Mouse (Mus musculus): ENCODE measurements around the gene Ucma. TPM values are rescaled to one million over a fixed set of nuclear protein-coding genes. Genes with fewer than 3 reads are reported as not detected.

Gene Ucma
- total and polyA plus RNA-seq, 3 experiments, result not detected

- TF ChIP-seq KAT2A (conservative IDR thresholded peaks at IDR 0.05; ENCODE audit: low read depth, low read length) (no peak), CHD1 (IDR thresholded peaks at IDR 0.05; ENCODE audit: low read depth, low read length) (no peak), USF2 (IDR thresholded peaks at IDR 0.05; ENCODE audit: borderline replicate concordance in 1 of 2, insufficient read depth in 1 of 2, low read depth in 1 of 2, low read length in 2 of 2) (no peak), ZKSCAN1 (IDR thresholded peaks at IDR 0.05; ENCODE audit: low read depth, low read length) (no peak), ELF1 (IDR thresholded peaks at IDR 0.05; ENCODE audit: low read depth, low read length) (no peak), MAX (IDR thresholded peaks at IDR 0.05; ENCODE audit: low read length) (no peak), NRF1 (IDR thresholded peaks at IDR 0.05; ENCODE audit: insufficient read depth, low read depth, low read length, poor library complexity, severe bottlenecking) (no peak), SMC3 (IDR thresholded peaks at IDR 0.05; ENCODE audit: low read depth, low read length) (no peak), TAL1 (IDR thresholded peaks at IDR 0.05; ENCODE audit: low read length) (no peak), POLR2A (IDR thresholded peaks at IDR 0.05; ENCODE audit: control insufficient read depth in 1 of 2, insufficient read depth in 1 of 2, low read depth in 1 of 2, low read length in 2 of 2, poor library complexity in 1 of 2) (no peak), USF1 (IDR thresholded peaks at IDR 0.05; ENCODE audit: low read depth, low read length) (no peak), E2F4 (IDR thresholded peaks at IDR 0.05; ENCODE audit: borderline replicate concordance, low read depth, low read length) (no peak), MEF2A (IDR thresholded peaks at IDR 0.05; ENCODE audit: extremely low read depth, insufficient replicate concordance, low read depth, low read length, poor library complexity, severe bottlenecking) (no peak), EP300 (IDR thresholded peaks at IDR 0.05; ENCODE audit: low read depth in 1 of 2, low read length in 2 of 2) (no peak), GABPA (IDR thresholded peaks at IDR 0.05; ENCODE audit: low read depth, low read length) (no peak)
- no peak overlapping the region for H3K27ac ChIP-seq (ENCODE audit: control insufficient read depth, low read depth, low read length)
- H3K79me2 ChIP-seq (ENCODE audit: control insufficient read depth, insufficient read depth, low read length, poor library complexity), result no peaks in the 10 kb centered on the region
- no peak for DNase-seq (ENCODE audit: low read depth, low spot score)
- H3K27me3 ChIP-seq (ENCODE audit: control insufficient read depth in 1 of 2, insufficient read depth in 2 of 2, low read length in 2 of 2), result peaks cover 0 to 2% of the 10 kb centered on the region in 2 experiments; a peak in 3 of 4 replicates
- no peak overlapping the region for H3K9ac ChIP-seq (ENCODE audit: control insufficient read depth, low read depth, low read length, poor library complexity, severe bottlenecking)
- H3K4me3 ChIP-seq (ENCODE audit: control insufficient read depth in 1 of 2, insufficient read depth in 1 of 2, low read depth in 2 of 2, low read length in 2 of 2), result no peak overlapping the region
- no peaks in the 10 kb centered on the region; a peak in 1 of 4 replicates for H3K36me3 ChIP-seq (ENCODE audit: control insufficient read depth in 1 of 2, insufficient read depth in 2 of 2, low read length in 2 of 2)
- H3K4me1 ChIP-seq (ENCODE audit: control insufficient read depth in 1 of 2, insufficient read depth in 2 of 2, low read length in 2 of 2), result no peaks in the 10 kb centered on the region
- H3K9me3 ChIP-seq (replicated peaks; ENCODE audit: insufficient read depth, low read length), result no peaks in the 10 kb centered on the region
Observed at GRCm38 (mm10) chr2:4985000-4985399, 9.1 kb downstream of the Ucma start.

- H3K79me2 ChIP-seq (ENCODE audit: control insufficient read depth, insufficient read depth, low read length, poor library complexity), result no peaks in the 10 kb centered on the region
- TF ChIP-seq NRF1 (IDR thresholded peaks at IDR 0.05; ENCODE audit: insufficient read depth, low read depth, low read length, poor library complexity, severe bottlenecking) (no peak), SIN3A (IDR thresholded peaks at IDR 0.05; ENCODE audit: low read length) (no peak), USF1 (IDR thresholded peaks at IDR 0.05; ENCODE audit: low read depth, low read length) (no peak), MAZ (IDR thresholded peaks at IDR 0.05; ENCODE audit: low read depth, low read length) (no peak), ZNF384 (IDR thresholded peaks at IDR 0.05; ENCODE audit: low read depth, low read length) (no peak), ZMIZ1 (IDR thresholded peaks at IDR 0.05; ENCODE audit: low read depth, low read length) (no peak), MAFK (IDR thresholded peaks at IDR 0.05; ENCODE audit: borderline replicate concordance, low read depth, low read length) (no peak)
- peaks cover 0 to 6% of the 10 kb centered on the region in 2 experiments; a peak in 2 of 4 replicates for H3K36me3 ChIP-seq (ENCODE audit: control insufficient read depth in 1 of 2, insufficient read depth in 2 of 2, low read length in 2 of 2)
- no peaks in the 10 kb centered on the region for H3K9me3 ChIP-seq (replicated peaks; ENCODE audit: insufficient read depth, low read length)
- DNase-seq (ENCODE audit: low read depth, low spot score), result no peak
- no peak overlapping the region for H3K9ac ChIP-seq (ENCODE audit: control insufficient read depth, low read depth, low read length, poor library complexity, severe bottlenecking)
- H3K27me3 ChIP-seq (ENCODE audit: control insufficient read depth in 1 of 2, insufficient read depth in 2 of 2, low read length in 2 of 2), result no peaks in the 10 kb centered on the region
- no peaks in the 10 kb centered on the region for H3K4me1 ChIP-seq (ENCODE audit: control insufficient read depth in 1 of 2, insufficient read depth in 2 of 2, low read length in 2 of 2)
- no peak overlapping the region for H3K27ac ChIP-seq (ENCODE audit: control insufficient read depth, low read depth, low read length)
- no peak overlapping the region for H3K4me3 ChIP-seq (ENCODE audit: control insufficient read depth in 1 of 2, insufficient read depth in 1 of 2, low read depth in 2 of 2, low read length in 2 of 2)
Observed at GRCm38 (mm10) chr2:4986798-4987197, 10.9 kb downstream of the Ucma start.

Data from MEL (cell line).